Mouse (Mus musculus) heart, postnatal 0 days (tissue): ENCODE results near the gene Olfr617. TPM values are rescaled to one million over a fixed set of nuclear protein-coding genes. Genes with fewer than 3 reads are reported as not detected.
"Not testable (repeated sequence)": the region's sequence is repeated elsewhere in the genome, so short reads cannot be mapped to it uniquely, and the experiment has no call there.

ENCODE experiments used
- ATAC-seq: fragments of 200-750 bp; cut with Nextera tagmentation; 2 replicates; pipeline ENCODE4 v1.8.0; 2017; ENCODE audit warnings: low read depth, moderate number of reproducible peaks, moderate library complexity; ENCODE audit not compliant: insufficient read depth
- DNase-seq: peaks from one replicate; pipeline ENCODE4 v3.0.0-alpha.2; 2016; ENCODE audit warnings: low spot score
- H3K27ac ChIP-seq: fragments of 300-500 bp; sonication (generic); 2 replicates; pipeline ENCODE4 v1.5.1; 2014; ENCODE audit warnings: low read depth, mild to moderate bottlenecking
- H3K27me3 ChIP-seq: fragments of 300-500 bp; sonication (generic); 2 replicates; pipeline ENCODE4 v1.6.1; 2014; ENCODE audit warnings: low read length, mixed read lengths; ENCODE audit not compliant: control insufficient read depth, insufficient read depth
- H3K36me3 ChIP-seq: fragments of 300-500 bp; sonication (generic); replicated peaks from 2 replicates; pipeline ENCODE4 v1.6.1; 2014; ENCODE audit warnings: low read length, mixed read lengths; ENCODE audit not compliant: control insufficient read depth, insufficient read depth
- H3K4me1 ChIP-seq: fragments of 300-500 bp; sonication (generic); 2 replicates; pipeline ENCODE4 v1.6.1; 2014; ENCODE audit warnings: antibody characterized with exemption; ENCODE audit not compliant: control insufficient read depth, insufficient read depth
- H3K4me2 ChIP-seq: fragments of 300-500 bp; sonication (generic); 2 replicates; pipeline ENCODE4 v1.6.1; 2014; ENCODE audit warnings: low read depth, mild to moderate bottlenecking, low read length, moderate library complexity
- H3K4me3 ChIP-seq: fragments of 300-500 bp; sonication (generic); 2 replicates; pipeline ENCODE4 v1.5.1; 2014; ENCODE audit warnings: low read depth, low read length
- H3K9ac ChIP-seq: fragments of 300-500 bp; sonication (generic); replicated peaks from 2 replicates; pipeline ENCODE4 v1.6.1; 2014; ENCODE audit warnings: low read depth, low read length, mixed read lengths
- H3K9me3 ChIP-seq: fragments of 300-500 bp; sonication (generic); replicated peaks from 2 replicates; pipeline ENCODE4 v1.6.1; 2016; ENCODE audit warnings: low read length; ENCODE audit not compliant: control insufficient read depth
- CTCF ChIP-seq: IDR thresholded peaks from 2 replicates; pipeline ENCODE4 v1.5.1; 2016; ENCODE audit warnings: antibody characterized with exemption, control low read depth, low read depth
- EP300 ChIP-seq: IDR thresholded peaks from 2 replicates; pipeline ENCODE4 v1.6.1; 2016; ENCODE audit warnings: antibody characterized with exemption, low read depth
- WGBS: fragments of 180-500 bp; shearing (Covaris S2); extraction: QIAGEN DNeasy Blood & Tissue Kit; methylation state at CpG from one replicate; pipeline ENCODE4 v1.1.7; 2014; 5-methylcytosine and 5-hydroxymethylcytosine counted together
- polyA plus RNA-seq: library from polyadenylated mRNA; unstranded; fragments of >200 nt; fragmentation: Nextera tagmentation; extraction: Ambion mirVana; gene quantifications from 2 replicates; pipeline ENCODE4 v1.2.1, GENCODE M21; 2015
- total RNA-seq: library from RNA; depleted of rRNA; stranded (reverse); fragments of >200 nt; gene quantifications from 2 replicates; pipeline ENCODE4 v1.2.3, GENCODE M21; 2014; ENCODE audit warnings: low replicate concordance; rRNA removed

Gene Olfr617
- not detected in 2 replicates for total RNA-seq
- not detected in 2 replicates for polyA plus RNA-seq

DNA sequence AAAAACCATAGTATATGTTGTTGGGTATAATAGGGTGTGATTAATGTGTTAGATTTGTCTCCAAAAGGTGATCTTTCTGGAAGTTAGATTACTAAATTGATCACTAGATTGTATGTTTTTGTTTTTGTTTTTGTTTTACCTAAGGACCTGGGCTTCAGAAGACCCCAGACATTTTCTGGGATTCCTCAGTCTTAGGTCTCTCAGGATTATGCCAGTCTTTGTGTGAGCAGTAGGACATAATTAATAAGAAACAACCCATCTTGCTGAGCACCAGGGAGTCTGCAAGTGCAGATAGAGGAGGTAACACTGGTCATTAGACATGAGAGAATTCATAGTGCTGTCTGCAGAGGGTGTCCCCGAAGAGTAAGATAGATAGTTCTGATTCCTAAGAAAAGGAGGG is at the start of gene Olfr617:
Gene Olfr617 (plus strand): TSS at position 301 of the 400 bp plus-strand sequence.
- no peak within 1 kb of the TSS for H3K9ac ChIP-seq
- no peak for TF ChIP-seq CTCF
- TF ChIP-seq EP300 = no peak
- 64% methylated on average over 1 of the region's 1 CpGs for WGBS
- no peaks in the 10 kb centered on the region for H3K36me3 ChIP-seq
- no peaks in the 10 kb centered on the region for H3K9me3 ChIP-seq
- ATAC-seq = no peak
- H3K4me2 ChIP-seq = no peak within 1 kb of the TSS
- no peak within 1 kb of the TSS for H3K4me3 ChIP-seq
- no peak for DNase-seq
- H3K4me1 ChIP-seq = no peaks in the 10 kb centered on the region
- H3K27me3 ChIP-seq = no peaks in the 10 kb centered on the region
- H3K27ac ChIP-seq = no peak within 1 kb of the TSS

DNA sequence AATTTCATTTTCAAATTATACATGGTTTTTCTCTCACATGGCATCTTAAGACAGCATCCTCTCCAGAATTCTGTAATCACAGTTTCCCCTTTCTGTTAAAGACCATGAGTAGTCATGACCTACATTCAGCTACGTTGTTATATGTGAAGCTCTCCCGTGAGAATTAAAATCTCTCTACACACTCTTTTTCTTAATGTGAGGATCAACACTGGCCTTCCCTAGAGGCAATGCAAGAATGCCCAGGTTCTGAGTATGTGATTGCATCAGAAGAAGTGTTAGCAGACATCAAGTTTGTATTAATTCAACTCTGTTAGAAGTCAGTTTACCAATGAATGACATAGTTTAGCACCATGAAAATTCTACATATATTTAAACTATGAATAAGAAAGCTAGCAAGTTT is 30.2 kb upstream of the Olfr617 start, which contains the start of gene Olfr612:
Gene Olfr612 (minus strand): TSS at position 101 of the 400 bp plus-strand sequence.
- H3K9ac ChIP-seq, H3K27me3 ChIP-seq, H3K4me1 ChIP-seq, ATAC-seq, H3K27ac ChIP-seq, H3K4me3 ChIP-seq, DNase-seq, H3K4me2 ChIP-seq, H3K9me3 ChIP-seq, H3K36me3 ChIP-seq: not testable (repeated sequence)
- WGBS = 72% methylated on average over 2 of the region's 2 CpGs

DNA sequence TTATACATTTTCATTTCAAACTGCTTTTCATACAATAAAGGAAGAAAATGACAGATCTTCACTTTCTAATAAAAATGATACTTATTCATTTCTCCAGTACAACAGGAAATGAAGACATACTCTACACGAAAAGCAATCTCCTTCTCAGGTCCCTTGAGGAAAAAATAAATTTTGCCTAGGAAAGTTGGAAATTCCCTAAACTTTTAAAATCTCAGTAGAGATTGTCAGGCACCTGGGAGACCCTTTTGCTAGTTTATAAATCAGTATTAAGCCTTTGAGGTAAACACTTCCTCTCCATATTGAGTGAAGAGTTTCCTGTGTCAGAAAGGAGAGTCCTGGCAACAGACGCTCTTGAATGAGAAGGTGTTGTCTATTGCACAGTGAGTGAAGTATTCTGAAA is 25.1 kb upstream of the Olfr617 start, which contains the start of gene Olfr613:
Gene Olfr613 (plus strand): TSS at position 301 of the 400 bp plus-strand sequence.
- ATAC-seq (no peak), DNase-seq (no peak)
- no peak within 1 kb of the TSS for H3K9ac ChIP-seq
- 64% methylated on average over 2 of the region's 2 CpGs for WGBS
- no peaks in the 10 kb centered on the region for H3K36me3 ChIP-seq
- no peak within 1 kb of the TSS for H3K27ac ChIP-seq
- no peaks in the 10 kb centered on the region for H3K4me1 ChIP-seq
- TF ChIP-seq CTCF = no peak
- no peak for TF ChIP-seq EP300
- H3K4me3 ChIP-seq = no peak within 1 kb of the TSS
- H3K9me3 ChIP-seq = no peaks in the 10 kb centered on the region
- no peaks in the 10 kb centered on the region for H3K27me3 ChIP-seq
- no peak within 1 kb of the TSS for H3K4me2 ChIP-seq

DNA sequence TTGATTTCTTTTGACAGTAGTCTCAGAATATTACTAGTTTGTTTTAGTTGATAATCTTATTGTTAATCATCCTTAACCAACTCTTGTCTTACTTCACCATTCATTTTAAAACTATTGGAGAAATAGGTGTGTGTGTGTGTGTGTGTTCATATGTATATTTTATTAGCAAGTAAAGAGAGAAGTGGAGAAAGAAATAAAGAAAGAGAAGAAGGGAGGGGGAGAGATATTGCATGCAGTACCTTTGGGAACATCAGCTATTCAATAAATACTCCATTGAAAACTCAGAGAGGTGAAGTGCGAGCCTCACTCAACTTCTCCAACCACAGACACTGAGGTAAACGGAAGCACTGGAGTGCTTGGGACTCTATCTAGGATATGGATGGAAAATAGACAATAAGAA is 17.1 kb upstream of the Olfr617 start, which contains the start of gene Olfr615:
Gene Olfr615 (plus strand): TSS at position 301 of the 400 bp plus-strand sequence.
- no peak within 1 kb of the TSS for H3K9ac ChIP-seq
- ATAC-seq = no peak
- H3K4me2 ChIP-seq = no peak within 1 kb of the TSS
- no peaks in the 10 kb centered on the region for H3K36me3 ChIP-seq
- no peaks in the 10 kb centered on the region for H3K9me3 ChIP-seq
- no peaks in the 10 kb centered on the region for H3K4me1 ChIP-seq
- H3K4me3 ChIP-seq = no peak within 1 kb of the TSS
- no peaks in the 10 kb centered on the region for H3K27me3 ChIP-seq
- no peak for DNase-seq
- no peak within 1 kb of the TSS for H3K27ac ChIP-seq
- no peak for TF ChIP-seq EP300
- TF ChIP-seq CTCF = no peak
- WGBS = 79% methylated on average over 2 of the region's 2 CpGs

DNA sequence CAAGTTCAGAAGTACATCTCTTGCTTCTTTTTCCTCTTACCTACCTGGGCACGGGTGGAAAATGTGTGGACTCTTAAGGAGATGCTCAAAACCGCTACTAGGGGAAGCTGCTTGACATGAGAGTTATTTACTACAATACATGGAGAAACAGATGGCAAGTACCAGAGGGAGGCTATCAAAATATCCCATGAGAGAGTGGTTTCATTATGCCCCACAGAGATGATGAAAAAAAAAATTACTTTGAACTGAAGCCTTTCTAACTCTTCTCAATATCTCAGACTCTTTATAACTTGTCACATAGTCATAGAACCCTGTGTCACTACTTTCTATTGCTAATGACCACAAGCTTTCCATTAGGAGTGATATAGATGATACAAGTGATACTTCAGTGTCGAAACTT is 3.8 kb upstream of the Olfr617 start, which contains the start of gene Olfr616:
Gene Olfr616 (minus strand): TSS at position 101 of the 400 bp plus-strand sequence.
- H3K4me1 ChIP-seq = no peaks in the 10 kb centered on the region
- no peak for ATAC-seq
- no peak within 1 kb of the TSS for H3K4me2 ChIP-seq
- TF ChIP-seq EP300 (no peak), CTCF (no peak)
- H3K36me3 ChIP-seq = no peaks in the 10 kb centered on the region
- DNase-seq = no peak
- H3K4me3 ChIP-seq = no peak within 1 kb of the TSS
- H3K9me3 ChIP-seq = no peaks in the 10 kb centered on the region
- no peaks in the 10 kb centered on the region for H3K27me3 ChIP-seq
- no peak within 1 kb of the TSS for H3K27ac ChIP-seq
- H3K9ac ChIP-seq = no peak within 1 kb of the TSS
- WGBS = 83% methylated on average over 3 of the region's 3 CpGs

DNA sequence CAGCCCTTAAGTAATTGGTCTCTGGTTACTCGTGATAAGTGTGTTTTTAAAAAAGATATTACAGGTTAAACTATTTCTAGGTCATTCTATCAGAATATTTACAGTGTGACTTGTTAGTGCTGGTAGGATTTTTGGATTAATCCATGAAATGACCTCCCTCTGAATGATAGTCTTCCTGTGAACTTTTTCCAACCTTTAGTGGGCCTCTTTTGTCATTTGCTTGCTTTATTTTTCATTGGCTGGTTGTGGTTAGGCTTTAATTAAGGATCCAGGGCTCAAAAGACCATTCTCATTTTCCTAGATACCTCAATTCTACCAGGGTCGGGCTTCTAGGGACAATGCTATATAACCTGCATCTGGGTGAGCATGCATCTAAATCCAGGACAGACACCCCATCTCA is 16.9 kb downstream of the Olfr617 start, which contains the start of gene Olfr618:
Gene Olfr618 (plus strand): TSS at position 301 of the 400 bp plus-strand sequence.
- no peaks in the 10 kb centered on the region for H3K9me3 ChIP-seq
- WGBS = 51% methylated on average over 2 of the region's 2 CpGs
- H3K36me3 ChIP-seq = no peaks in the 10 kb centered on the region
- H3K4me2 ChIP-seq = no peak within 1 kb of the TSS
- no peak for ATAC-seq
- no peak for DNase-seq
- H3K9ac ChIP-seq = no peak within 1 kb of the TSS
- H3K27ac ChIP-seq = no peak within 1 kb of the TSS
- TF ChIP-seq EP300 (no peak), CTCF (no peak)
- H3K27me3 ChIP-seq = no peaks in the 10 kb centered on the region
- H3K4me3 ChIP-seq = no peak within 1 kb of the TSS
- no peaks in the 10 kb centered on the region for H3K4me1 ChIP-seq
